Mouse (Mus musculus) CH12.LX (cell line): ENCODE measurements around the gene Sema3c. TPM values are rescaled to one million over a fixed set of nuclear protein-coding genes. Genes with fewer than 3 reads are reported as not detected.

Experiments
- DNase-seq: peaks from one replicate; pipeline ENCODE4 v3.0.0-alpha.2; 2013; ENCODE audit errors: extremely low read depth
- H3K27ac ChIP-seq: 2 replicates; pipeline ENCODE4 v1.5.1; 2012; ENCODE audit warnings: low read depth, mild to moderate bottlenecking, control low read depth, moderate library complexity; ENCODE audit not compliant: insufficient read depth
- H3K27me3 ChIP-seq: replicated peaks from 2 replicates; pipeline ENCODE3; 2012; ENCODE audit warnings: inconsistent platforms
- H3K36me3 ChIP-seq, 2 experiments: replicated peaks in 1 of 2; 2 replicates each; pipeline versions ENCODE3 to v1.6.1; 2012; ENCODE audit warnings: inconsistent platforms in 1 of 2, low read length in 1 of 2, mild to moderate bottlenecking in 1 of 2, mixed read lengths in 1 of 2, moderate library complexity in 1 of 2; ENCODE audit not compliant: control insufficient read depth in 1 of 2, insufficient read depth in 1 of 2
- H3K4me1 ChIP-seq, 2 experiments: 2 replicates each; pipeline ENCODE4 v1.6.1; 2012; ENCODE audit warnings: inconsistent platforms in 1 of 2, moderate library complexity in 1 of 2; ENCODE audit not compliant: insufficient read depth in 2 of 2, control insufficient read depth in 1 of 2
- H3K4me2 ChIP-seq: 2 replicates; pipeline ENCODE4 v1.6.1; 2012; ENCODE audit warnings: low read depth, mild to moderate bottlenecking, control low read depth; ENCODE audit not compliant: poor library complexity, insufficient read depth, severe bottlenecking
- H3K4me3 ChIP-seq, 3 experiments: fragments of 150-350 bp in 1 of 3; sonication (generic) in 1 of 3; replicated peaks in 1 of 3; 2 replicates each; pipeline versions ENCODE3 to v1.5.1; 2011 to 2012; ENCODE audit warnings: low read depth in 2 of 3, low read length in 2 of 3, mild to moderate bottlenecking in 2 of 3, moderate library complexity in 2 of 3, control low read depth in 1 of 3, improper control_type of control experiment in 1 of 3, inconsistent platforms in 1 of 3, mixed read lengths in 1 of 3; ENCODE audit not compliant: poor library complexity in 1 of 3
- H3K79me2 ChIP-seq: replicated peaks from 2 replicates; pipeline ENCODE4 v1.6.1; 2012; ENCODE audit warnings: mild to moderate bottlenecking, moderate library complexity; ENCODE audit not compliant: control insufficient read depth, poor library complexity, insufficient read depth, severe bottlenecking; ENCODE audit errors: extremely low read depth
- H3K9ac ChIP-seq: 2 replicates; pipeline ENCODE4 v1.6.1; 2012; ENCODE audit warnings: low read depth, mild to moderate bottlenecking, control low read depth, moderate library complexity; ENCODE audit not compliant: insufficient read depth
- H3K9me3 ChIP-seq: replicated peaks from 2 replicates; pipeline ENCODE3; 2012; ENCODE audit warnings: low read length, inconsistent platforms, mixed read lengths
- BHLHE40 ChIP-seq: IDR thresholded peaks from 2 replicates; pipeline ENCODE4 v1.6.1; 2011; ENCODE audit warnings: mild to moderate bottlenecking, low read depth, low read length, improper control_type of control experiment
- CHD1 ChIP-seq: IDR thresholded peaks from 2 replicates; pipeline ENCODE4 v1.6.1; 2012; ENCODE audit warnings: low read depth, low read length, improper control_type of control experiment, inconsistent platforms
- CHD2 ChIP-seq: IDR thresholded peaks from 2 replicates; pipeline ENCODE4 v1.6.1; 2011; ENCODE audit warnings: low read length, improper control_type of control experiment
- CTCF ChIP-seq, 2 experiments: IDR thresholded peaks in 1 of 2; conservative IDR thresholded peaks in 1 of 2; 2 replicates each; pipeline ENCODE4 v1.5.1; 2011 to 2012; ENCODE audit warnings: low read depth in 2 of 2, low read length in 2 of 2, improper control_type of control experiment in 1 of 2, inconsistent platforms in 1 of 2, mild to moderate bottlenecking in 1 of 2, moderate library complexity in 1 of 2
- ETS1 ChIP-seq: conservative IDR thresholded peaks from 2 replicates; pipeline ENCODE4 v1.6.1; 2012; ENCODE audit warnings: low read depth, mild to moderate bottlenecking, inconsistent platforms, low read length, improper control_type of control experiment, moderate library complexity
- IRF4 ChIP-seq: IDR thresholded peaks from 2 replicates; pipeline ENCODE4 v1.6.1; 2014; ENCODE audit warnings: low read depth, mild to moderate bottlenecking, inconsistent platforms, low read length, improper control_type of control experiment
- JUN ChIP-seq: IDR thresholded peaks from 2 replicates; pipeline ENCODE4 v1.6.1; 2011; ENCODE audit warnings: low read depth, mild to moderate bottlenecking, low read length, improper control_type of control experiment, moderate library complexity; ENCODE audit not compliant: insufficient read depth
- JUND ChIP-seq: conservative IDR thresholded peaks from 2 replicates; pipeline ENCODE4 v1.6.1; 2011; ENCODE audit warnings: low read depth, low read length, improper control_type of control experiment
- KAT2A ChIP-seq: IDR thresholded peaks from 2 replicates; pipeline ENCODE4 v1.6.1; 2012; ENCODE audit warnings: low read length, improper control_type of control experiment, inconsistent platforms; ENCODE audit not compliant: insufficient replicate concordance
- MAFK ChIP-seq: IDR thresholded peaks from 2 replicates; pipeline ENCODE4 v1.6.1; 2011; ENCODE audit warnings: low read length, improper control_type of control experiment; ENCODE audit not compliant: insufficient replicate concordance
- MEF2A ChIP-seq: IDR thresholded peaks from 2 replicates; pipeline ENCODE4 v1.6.1; 2014; ENCODE audit warnings: low read depth, mild to moderate bottlenecking, inconsistent platforms, low read length, improper control_type of control experiment, borderline replicate concordance
- MXI1 ChIP-seq: IDR thresholded peaks from 2 replicates; pipeline ENCODE4 v1.6.1; 2011; ENCODE audit warnings: mild to moderate bottlenecking, low read depth, low read length, improper control_type of control experiment
- MYC ChIP-seq: IDR thresholded peaks from 2 replicates; pipeline ENCODE4 v1.6.1; 2011; ENCODE audit warnings: low read depth, mild to moderate bottlenecking, improper control_type of control experiment, low read length
- NELFE ChIP-seq: IDR thresholded peaks from 2 replicates; pipeline ENCODE4 v1.6.1; 2011; ENCODE audit warnings: low read depth, low read length, improper control_type of control experiment
- POLR2A ChIP-seq: IDR thresholded peaks from 2 replicates; pipeline ENCODE4 v1.6.1; 2011; ENCODE audit warnings: low read depth, mild to moderate bottlenecking, improper control_type of control experiment, low read length
- RAD21 ChIP-seq: IDR thresholded peaks from 2 replicates; pipeline ENCODE4 v1.6.1; 2011; ENCODE audit warnings: low read depth, mild to moderate bottlenecking, low read length, improper control_type of control experiment, moderate library complexity
- RCOR1 ChIP-seq: conservative IDR thresholded peaks from 2 replicates; pipeline ENCODE4 v1.6.1; 2012; ENCODE audit warnings: low read depth, mild to moderate bottlenecking, inconsistent platforms, low read length, improper control_type of control experiment
- SMC3 ChIP-seq: IDR thresholded peaks from 2 replicates; pipeline ENCODE4 v1.6.1; 2011; ENCODE audit warnings: low read depth, low read length, improper control_type of control experiment
- TBP ChIP-seq: conservative IDR thresholded peaks from 2 replicates; pipeline ENCODE4 v1.6.1; 2011; ENCODE audit warnings: low read depth, low read length, improper control_type of control experiment
- USF1 ChIP-seq: IDR thresholded peaks from 2 replicates; pipeline ENCODE4 v1.6.1; 2014; ENCODE audit warnings: low read depth, mild to moderate bottlenecking, inconsistent platforms, low read length, improper control_type of control experiment
- USF2 ChIP-seq: conservative IDR thresholded peaks from 2 replicates; pipeline ENCODE4 v1.6.1; 2011; ENCODE audit warnings: low read depth, low read length, improper control_type of control experiment
- ZC3H11A ChIP-seq: IDR thresholded peaks from 2 replicates; pipeline ENCODE4 v1.6.1; 2012; ENCODE audit warnings: low read depth, mild to moderate bottlenecking, inconsistent platforms, low read length, improper control_type of control experiment
- ZKSCAN1 ChIP-seq: IDR thresholded peaks from 2 replicates; pipeline ENCODE4 v1.6.1; 2012; ENCODE audit warnings: low read depth, inconsistent platforms, low read length, improper control_type of control experiment, borderline replicate concordance
- ZMIZ1 ChIP-seq: IDR thresholded peaks from 2 replicates; pipeline ENCODE4 v1.6.1; 2012; ENCODE audit warnings: low read depth, mild to moderate bottlenecking, inconsistent platforms, low read length, improper control_type of control experiment
- dilution Hi-C: fragments of 300-500 bp; cut with MboI; formaldehyde crosslinking; loops from 2 replicates; pipeline ENCODE4 v1.14.3; 2020; ENCODE audit warnings: low sequenced_read_pairs; ENCODE audit not compliant: extremely low pct_unique_long_range_greater_than_20kb, extremely low pct_ligation_motif_present
- in situ Hi-C: fragments of 300-500 bp; cut with MboI; formaldehyde crosslinking; loops from 3 replicates; pipeline ENCODE4 v1.14.3; 2019; ENCODE audit warnings: low sequenced_read_pairs, low pct_ligation_motif_present, low pct_unique_long_range_greater_than_20kb, mixed read lengths
- polyA plus RNA-seq: library from polyadenylated mRNA; unstranded; fragments of >175 nt; gene quantifications from 2 replicates; pipeline ENCODE4 v1.2.1, GENCODE M21; 2012; ENCODE audit warnings: low read depth; ENCODE audit not compliant: insufficient read length
- total RNA-seq, 2 experiments: library from RNA; depleted of rRNA; stranded (reverse); fragments of 300-350 nt in 1 of 2; fragments of >200 nt in 1 of 2; gene quantifications; 2 replicates each; pipeline ENCODE4 v1.2.3; 2012 to 2014

Gene Sema3c
- total and polyA plus RNA-seq, 3 experiments = not detected

- Histone ChIP-seq H3K4me3 (no peak overlapping the region), H3K4me2 (no peak overlapping the region), H3K36me3 (no peaks in the 10 kb centered on the region), H3K79me2 (no peaks in the 10 kb centered on the region), H3K9ac (no peak overlapping the region), H3K27ac (no peak overlapping the region), H3K9me3 (no peaks in the 10 kb centered on the region), H3K4me1 (no peaks in the 10 kb centered on the region), H3K27me3 (no peaks in the 10 kb centered on the region)
- no peak for TF ChIP-seq MYC
- TF ChIP-seq ZMIZ1 = no peak
- TF ChIP-seq IRF4 = no peak
- TF ChIP-seq CHD2 = no peak
- no peak for TF ChIP-seq JUN
- TF ChIP-seq USF2 = no peak
- TF ChIP-seq MXI1 = no peak
- TF ChIP-seq BHLHE40 = no peak
- TF ChIP-seq USF1 = no peak
- TF ChIP-seq POLR2A = no peak
- no peak for TF ChIP-seq RCOR1
- TF ChIP-seq ZKSCAN1 = no peak
- no peak for TF ChIP-seq RAD21
- dilution Hi-C loops = no loop called here
- in situ Hi-C loops = no loop called here
- no peak for DNase-seq
These were observed 517 bp downstream of the Sema3c start for GRCm38 (mm10) chr5:17574413-17575182.

GRCm38 (mm10) chr5:17575183-17575495, 1.1 kb downstream of the Sema3c start:
- Histone ChIP-seq H3K79me2 (no peaks in the 10 kb centered on the region), H3K36me3 (no peaks in the 10 kb centered on the region), H3K4me3 (no peak overlapping the region), H3K9ac (no peak overlapping the region), H3K27ac (no peak overlapping the region), H3K4me2 (no peak overlapping the region), H3K9me3 (no peaks in the 10 kb centered on the region), H3K4me1 (no peaks in the 10 kb centered on the region), H3K27me3 (no peaks in the 10 kb centered on the region)
- TF ChIP-seq MEF2A (no peak), NELFE (no peak), TBP (no peak), JUND (no peak), CTCF (conservative IDR thresholded peaks at IDR 0.05 in 1 of 2, IDR thresholded peaks at IDR 0.05 in 1 of 2; ENCODE audit: low read depth in 2 of 2, low read length in 2 of 2) (no peak), RCOR1 (no peak), SMC3 (no peak), CHD2 (no peak), ETS1 (no peak), ZC3H11A (no peak), CHD1 (no peak), KAT2A (no peak), POLR2A (no peak), USF1 (no peak), MAFK (no peak)
- dilution Hi-C loops (no loop called here), in situ Hi-C loops (no loop called here)
- no peak for DNase-seq
